Mouse (Mus musculus) MEL (cell line): ENCODE data around the gene Rhox3e. TPM values are rescaled to one million over a fixed set of nuclear protein-coding genes. Genes with fewer than 3 reads are reported as not detected.

Experiments
- polyA plus RNA-seq, 2 experiments: library from polyadenylated mRNA; stranded (reverse) in 1 of 2; unstranded in 1 of 2; fragments of >175 nt in 1 of 2; fragments of >200 nt in 1 of 2; gene quantifications; 2 replicates each; pipeline versions ENCODE4 v1.2.1 to v1.2.4; 2012; ENCODE audit warnings: low replicate concordance in 2 of 2, low read depth in 1 of 2; ENCODE audit not compliant: insufficient read length in 2 of 2, insufficient read depth in 1 of 2, missing spikeins in 1 of 2
- total RNA-seq: library from RNA; depleted of rRNA; stranded (reverse); fragments of 300-350 nt; gene quantifications from 2 replicates; pipeline ENCODE4 v1.2.3, GENCODE M21; 2012; rRNA removed

The Rhox3e gene
- total and polyA plus RNA-seq, 3 experiments = not detected

Other genes with a start within 250 kb of the Rhox3e start
- not detected in 2 replicates for gene Rhox3a2, start 162.0 kb upstream of the Rhox3e start, total RNA-seq
- not detected for gene Rhox3a2, start 162.0 kb upstream of the Rhox3e start, polyA plus RNA-seq
- not detected in 2 replicates for gene Rhox4a2, start 151.2 kb upstream of the Rhox3e start, total RNA-seq
- gene Rhox4a2, start 151.2 kb upstream of the Rhox3e start, polyA plus RNA-seq = not detected
- gene Rhox2b, start 130.0 kb upstream of the Rhox3e start, total RNA-seq = not detected in 2 replicates
- gene Rhox2b, start 130.0 kb upstream of the Rhox3e start, polyA plus RNA-seq = not detected
- not detected in 2 replicates for gene Rhox4b, start 109.5 kb upstream of the Rhox3e start, total RNA-seq
- not detected for gene Rhox4b, start 109.5 kb upstream of the Rhox3e start, polyA plus RNA-seq
- not detected in 2 replicates for gene Rhox2c, start 88.3 kb upstream of the Rhox3e start, total RNA-seq
- not detected for gene Rhox2c, start 88.3 kb upstream of the Rhox3e start, polyA plus RNA-seq
- not detected in 2 replicates for gene Rhox3c, start 83.4 kb upstream of the Rhox3e start, total RNA-seq
- not detected for gene Rhox3c, start 83.4 kb upstream of the Rhox3e start, polyA plus RNA-seq
- gene Rhox4c, start 61.7 kb upstream of the Rhox3e start, total RNA-seq = not detected in 2 replicates
- not detected for gene Rhox4c, start 61.7 kb upstream of the Rhox3e start, polyA plus RNA-seq
- not detected in 2 replicates for gene Rhox2d, start 48.6 kb upstream of the Rhox3e start, total RNA-seq
- gene Rhox2d, start 48.6 kb upstream of the Rhox3e start, polyA plus RNA-seq = not detected
- not detected in 2 replicates for gene Rhox4d, start 27.7 kb upstream of the Rhox3e start, total RNA-seq
- gene Rhox4d, start 27.7 kb upstream of the Rhox3e start, polyA plus RNA-seq = not detected
- not detected in 2 replicates for gene Rhox2e, start 11.6 kb upstream of the Rhox3e start, total RNA-seq
- not detected for gene Rhox2e, start 11.6 kb upstream of the Rhox3e start, polyA plus RNA-seq
- gene Rhox4e, start 15.4 kb downstream of the Rhox3e start, total RNA-seq = not detected in 2 replicates
- not detected for gene Rhox4e, start 15.4 kb downstream of the Rhox3e start, polyA plus RNA-seq
- gene Rhox2f, start 29.4 kb downstream of the Rhox3e start, total RNA-seq = not detected in 2 replicates
- not detected for gene Rhox2f, start 29.4 kb downstream of the Rhox3e start, polyA plus RNA-seq
- gene Rhox3f, start 39.0 kb downstream of the Rhox3e start, total RNA-seq = not detected in 2 replicates
- gene Rhox3f, start 39.0 kb downstream of the Rhox3e start, polyA plus RNA-seq = not detected
- not detected in 2 replicates for gene Rhox4f, start 65.7 kb downstream of the Rhox3e start, total RNA-seq
- gene Rhox4f, start 65.7 kb downstream of the Rhox3e start, polyA plus RNA-seq = not detected
- gene Rhox3g, start 86.6 kb downstream of the Rhox3e start, total RNA-seq = not detected in 2 replicates
- not detected for gene Rhox3g, start 86.6 kb downstream of the Rhox3e start, polyA plus RNA-seq
- not detected in 2 replicates for gene Rhox2g, start 101.5 kb downstream of the Rhox3e start, total RNA-seq
- gene Rhox2g, start 101.5 kb downstream of the Rhox3e start, polyA plus RNA-seq = not detected
- not detected in 2 replicates for gene Rhox4g, start 109.3 kb downstream of the Rhox3e start, total RNA-seq
- not detected for gene Rhox4g, start 109.3 kb downstream of the Rhox3e start, polyA plus RNA-seq
- not detected in 2 replicates for gene Rhox3h, start 126.7 kb downstream of the Rhox3e start, total RNA-seq
- gene Rhox3h, start 126.7 kb downstream of the Rhox3e start, polyA plus RNA-seq = not detected
- not detected in 2 replicates for gene Rhox2h, start 131.3 kb downstream of the Rhox3e start, total RNA-seq
- not detected for gene Rhox2h, start 131.3 kb downstream of the Rhox3e start, polyA plus RNA-seq